ENCODE assay signal across 19 mouse cellular contexts in the genomic region with DNA sequence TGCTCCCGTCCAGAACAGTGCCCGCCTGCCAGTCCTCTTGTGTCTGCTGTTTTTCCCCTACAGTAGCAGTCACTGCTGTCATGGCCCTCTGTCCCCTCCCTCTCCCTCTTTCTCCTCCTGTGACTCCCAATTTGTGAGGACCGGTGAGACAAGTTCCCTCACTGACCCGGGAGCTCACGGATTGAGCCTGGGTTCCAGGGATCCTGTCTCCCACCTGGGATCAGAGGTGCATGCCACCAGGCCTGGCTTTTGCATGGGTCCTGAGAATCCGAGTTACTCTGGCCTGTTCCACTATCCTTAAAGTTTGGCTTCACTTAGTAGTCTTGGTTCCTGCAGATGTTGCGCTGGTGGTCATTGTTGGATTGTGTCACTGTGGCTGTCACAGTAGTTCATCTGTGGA.
"Had no signal": no experiment of that assay in that cellular context is flagged by ENCODE, and none has a peak within 500 bp of the region (broad histone marks: within the 10 kb centered on the region; RNA-seq: fewer than 3 reads in every experiment).

No protein-coding gene starts in this region.

- H3K27me3 ChIP-seq: limb, embryonic 13.5 days; midbrain, embryonic 15.5 days; neural tube, embryonic 12.5 days; neural tube, embryonic 15.5 days had no signal

- H3K36me3 ChIP-seq: limb, embryonic 13.5 days; midbrain, embryonic 15.5 days; neural tube, embryonic 12.5 days; neural tube, embryonic 15.5 days had no signal

- DNase-seq: kidney, adult 11 months; kidney, adult 8-10 months; left cerebral cortex, postnatal 4 days; liver, postnatal 0 days; lung, embryonic 14.5 days; lung, postnatal 10 days; lung, postnatal 4 days; right cerebral cortex, adult 18-20 months; right cerebral cortex, postnatal 14 days; right cerebral cortex, postnatal 4 days; thymus, adult 2 months; thymus, postnatal 14 days had no signal

- H3K9me3 ChIP-seq: limb, embryonic 13.5 days; midbrain, embryonic 15.5 days; neural tube, embryonic 12.5 days; neural tube, embryonic 15.5 days had no signal

- H3K9ac ChIP-seq: limb, embryonic 13.5 days; liver, embryonic 14.5 days; liver, postnatal 0 days; lung, embryonic 14.5 days; midbrain, embryonic 15.5 days; neural tube, embryonic 12.5 days; neural tube, embryonic 15.5 days had no signal

- H3K4me3 ChIP-seq: limb, embryonic 13.5 days; midbrain, embryonic 15.5 days; neural tube, embryonic 12.5 days; neural tube, embryonic 15.5 days had no signal

- ATAC-seq: liver, postnatal 0 days; midbrain, embryonic 15.5 days had no signal

- H3K27ac ChIP-seq: limb, embryonic 13.5 days; liver, embryonic 14.5 days; midbrain, embryonic 15.5 days; neural tube, embryonic 12.5 days; neural tube, embryonic 15.5 days had no signal

- H3K4me2 ChIP-seq: limb, embryonic 13.5 days; liver, embryonic 11.5 days; lung, embryonic 14.5 days; midbrain, embryonic 11.5 days; midbrain, embryonic 15.5 days; neural tube, embryonic 12.5 days; neural tube, embryonic 15.5 days had no signal

- H3K4me1 ChIP-seq: midbrain, embryonic 15.5 days had no signal
